Mouse (Mus musculus): Measurements from ENCODE around the gene Atxn10.
"Not testable (repeated sequence)": the region's sequence is repeated elsewhere in the genome, so short reads cannot be mapped to it uniquely, and the experiment has no call there.

The Atxn10 gene

DNA sequence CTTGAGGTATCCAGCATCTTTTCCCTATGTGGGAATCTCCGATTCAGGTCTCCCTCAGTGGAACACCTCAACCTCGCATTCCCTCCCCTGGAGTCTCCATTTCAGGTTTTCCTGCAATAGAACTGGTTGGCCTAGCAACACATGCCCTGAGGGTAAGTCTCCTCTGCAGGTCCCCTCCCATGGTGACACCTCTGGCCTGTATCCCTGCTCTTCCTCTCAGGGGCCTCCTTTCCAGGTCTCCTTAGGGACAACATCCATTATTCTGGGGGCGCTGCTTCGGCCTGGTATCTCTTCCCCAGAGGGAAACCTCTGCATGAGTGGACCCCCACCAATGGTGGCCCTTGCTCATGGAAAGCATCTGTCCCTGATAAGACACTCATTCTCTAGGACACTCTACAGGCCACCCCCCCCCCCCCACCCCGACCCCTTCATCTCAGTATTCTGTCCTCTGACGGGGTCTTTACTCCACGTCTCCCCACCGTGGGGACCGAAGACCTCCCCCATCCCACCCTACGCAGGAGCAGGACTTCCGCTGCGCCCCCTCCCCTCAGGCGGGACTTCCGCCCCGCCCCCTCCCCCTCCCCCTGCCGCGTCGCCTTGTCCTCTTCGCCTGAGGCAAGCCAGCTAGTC is at the start of gene Atxn10:
Gene Atxn10, plus strand, starts transcription at position 575 of the 630 bp plus-strand sequence.
- DNase-seq (ENCODE audit: low spot score in 2 of 2) = no peak

DNA sequence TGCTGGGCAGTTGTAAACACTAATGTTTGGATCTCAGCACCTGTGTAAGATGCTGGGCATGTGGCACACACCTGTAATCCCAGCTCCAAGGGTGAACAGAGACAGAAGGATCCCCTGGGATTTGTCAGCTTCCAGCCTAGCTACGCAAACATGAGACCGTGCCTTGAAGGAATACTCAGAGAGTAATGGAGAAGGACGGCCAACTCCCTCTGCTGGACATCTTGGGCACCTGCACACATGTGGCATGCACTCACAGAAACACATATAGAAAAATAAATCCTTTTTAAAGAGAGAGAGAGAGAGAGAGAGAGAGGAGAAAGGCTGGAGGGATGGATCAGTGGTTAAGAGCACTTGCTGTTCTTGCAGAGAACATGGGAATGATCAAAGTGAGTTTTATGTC is 41.4 kb upstream of the Atxn10 start:
- no peak for DNase-seq (ENCODE audit: low spot score in 2 of 2)

DNA sequence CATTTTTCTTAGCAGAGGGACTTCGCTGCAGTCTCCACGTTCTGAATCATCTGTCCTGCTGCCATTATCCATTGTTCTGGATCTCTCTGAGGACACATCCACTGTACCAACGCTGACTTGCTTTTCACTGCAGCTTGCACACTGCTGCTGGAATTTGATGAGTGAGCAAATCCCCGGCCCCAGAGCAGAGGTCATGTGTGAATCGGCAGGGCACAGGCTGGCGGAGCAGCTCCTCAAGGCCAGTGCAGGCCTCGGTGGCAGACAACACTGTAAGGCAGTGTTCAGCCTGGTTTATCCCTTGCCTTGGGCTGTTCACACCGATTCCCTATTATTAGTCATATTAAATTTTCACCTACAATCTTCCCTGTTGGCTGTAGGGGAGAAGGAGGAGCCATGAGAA is 40.5 kb upstream of the Atxn10 start:
- DNase-seq (ENCODE audit: low spot score in 2 of 2) = no peak

DNA sequence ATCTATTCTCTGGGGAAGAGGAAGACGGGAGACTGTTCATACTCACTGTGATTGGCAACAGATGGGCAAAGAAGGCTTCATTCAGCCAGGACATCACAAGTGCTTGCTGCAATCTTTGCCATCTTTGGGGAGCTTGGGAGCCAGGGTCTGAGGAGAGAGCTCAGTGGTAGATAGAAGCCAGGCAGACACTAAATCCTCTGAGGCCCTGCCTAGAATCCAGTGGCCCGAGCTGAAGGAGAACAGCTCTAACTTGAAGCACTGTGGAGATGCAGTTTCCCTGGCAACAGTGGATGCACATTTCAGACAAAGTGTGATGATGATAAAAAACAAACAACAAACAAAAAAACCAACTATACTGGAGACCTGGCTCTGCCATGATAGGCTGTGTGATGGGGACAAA is 40.1 kb upstream of the Atxn10 start:
- no peak for DNase-seq (ENCODE audit: low spot score in 2 of 2)

DNA sequence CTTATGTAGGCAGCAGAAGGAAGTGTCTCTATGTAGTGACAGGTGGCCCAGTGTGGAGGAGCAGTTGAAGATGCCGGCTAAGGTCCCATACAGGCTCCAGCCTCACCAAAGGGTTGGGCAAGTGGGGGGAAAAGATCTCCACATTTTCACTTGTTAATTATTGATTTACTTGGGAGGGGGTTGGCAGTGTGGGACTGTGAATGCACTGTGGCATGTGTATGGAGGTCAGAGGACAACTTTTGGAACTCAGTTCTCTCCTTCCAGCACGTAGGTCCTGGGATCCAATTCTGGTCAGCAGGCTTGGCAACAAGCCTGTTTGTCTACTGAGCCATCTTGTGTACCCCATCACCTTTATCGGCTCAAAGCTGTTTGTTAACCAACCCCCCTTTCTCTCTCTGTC is 39.5 kb upstream of the Atxn10 start:
- no peak for DNase-seq (ENCODE audit: low spot score in 2 of 2)

DNA sequence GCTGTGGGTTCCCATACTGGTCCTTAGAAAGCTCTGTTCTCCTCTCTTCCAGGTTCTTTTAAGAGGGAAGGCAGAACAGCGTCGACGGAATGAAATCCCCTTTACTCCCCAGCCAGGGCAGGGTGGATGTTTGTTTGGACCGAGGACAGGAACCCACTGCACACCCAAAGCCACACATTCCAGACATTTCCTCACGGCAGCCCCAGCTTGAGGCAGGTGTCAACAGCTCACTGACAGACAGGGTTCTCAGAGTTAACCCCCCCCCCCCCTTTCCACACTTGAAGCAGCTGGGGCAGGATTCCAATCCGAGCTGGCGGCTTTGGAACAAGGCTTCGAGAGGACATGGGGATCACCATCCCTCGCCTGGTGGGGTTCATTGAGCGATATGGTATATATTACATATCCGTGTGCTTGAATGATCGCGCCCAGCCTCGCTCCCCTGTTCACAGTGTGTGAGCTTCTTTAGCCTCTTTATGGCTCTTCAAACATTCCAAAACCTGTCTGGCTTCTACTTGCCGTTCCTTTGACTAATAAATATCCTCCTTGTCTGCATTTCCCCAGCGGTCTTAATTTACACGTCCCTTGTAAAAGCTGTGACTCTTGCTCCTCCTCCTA is 37.8 kb upstream of the Atxn10 start:
- no peak for DNase-seq (ENCODE audit: low spot score in 2 of 2)

DNA sequence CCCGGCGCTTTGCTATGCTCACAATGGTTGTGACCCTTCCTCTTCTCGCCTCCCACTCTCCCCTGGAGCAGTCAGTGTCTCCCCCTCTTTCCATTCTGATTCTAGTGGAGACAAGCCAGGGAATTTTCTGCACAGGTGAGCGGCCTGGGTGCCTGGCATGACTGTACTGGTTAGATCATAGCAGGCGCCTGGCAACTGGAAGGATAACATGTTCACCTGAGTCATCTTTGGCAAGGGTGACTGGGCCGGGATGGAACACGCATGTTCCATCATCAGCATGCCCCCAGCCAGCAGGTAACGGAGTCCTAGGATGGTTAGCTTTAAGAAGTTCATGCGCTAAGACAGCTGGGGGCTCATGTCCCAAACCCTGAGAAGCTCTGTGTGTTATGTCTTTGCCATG is 37.1 kb upstream of the Atxn10 start:
- DNase-seq (ENCODE audit: low spot score in 2 of 2) = no peak

DNA sequence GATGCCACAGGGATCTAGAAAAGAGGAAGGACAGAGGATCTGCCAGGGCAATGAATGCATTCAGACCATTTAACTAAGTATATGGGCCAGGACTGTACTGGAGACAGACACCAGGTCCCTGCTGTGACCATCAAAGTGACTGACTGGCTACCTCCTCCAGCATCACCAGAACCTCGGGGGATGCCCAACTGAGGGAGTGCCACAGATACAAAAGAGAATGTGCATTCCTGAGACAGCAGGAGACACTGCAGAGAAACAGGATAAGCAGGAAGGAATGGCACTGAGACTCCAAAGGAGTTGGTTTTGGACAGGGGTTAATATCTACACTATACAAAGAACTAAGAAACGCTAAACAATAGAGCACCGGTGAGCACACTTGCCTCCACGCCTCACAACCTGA is 32.8 kb upstream of the Atxn10 start:
- no peak for DNase-seq (ENCODE audit: low spot score in 2 of 2)

DNA sequence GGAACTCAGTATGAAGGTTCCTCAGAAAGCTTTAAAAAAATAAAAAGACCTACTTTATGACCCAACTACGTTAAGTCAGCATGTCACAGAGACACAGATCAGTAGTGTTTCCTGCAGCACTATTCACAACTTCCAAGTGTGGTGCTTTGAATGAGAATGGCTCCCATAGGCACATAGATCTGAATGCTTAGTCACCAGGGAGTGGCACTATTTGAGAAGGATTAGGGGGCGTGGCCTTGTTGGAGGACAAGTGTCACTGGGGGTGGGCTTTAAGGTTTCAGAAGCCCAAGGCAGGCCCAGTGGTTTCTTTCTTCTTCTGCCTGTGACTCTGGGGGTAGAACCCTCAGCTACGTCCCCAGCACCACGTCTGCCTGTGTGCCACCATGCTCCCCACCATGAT is 32.1 kb upstream of the Atxn10 start:
- no peak for DNase-seq (ENCODE audit: low spot score in 2 of 2)

DNA sequence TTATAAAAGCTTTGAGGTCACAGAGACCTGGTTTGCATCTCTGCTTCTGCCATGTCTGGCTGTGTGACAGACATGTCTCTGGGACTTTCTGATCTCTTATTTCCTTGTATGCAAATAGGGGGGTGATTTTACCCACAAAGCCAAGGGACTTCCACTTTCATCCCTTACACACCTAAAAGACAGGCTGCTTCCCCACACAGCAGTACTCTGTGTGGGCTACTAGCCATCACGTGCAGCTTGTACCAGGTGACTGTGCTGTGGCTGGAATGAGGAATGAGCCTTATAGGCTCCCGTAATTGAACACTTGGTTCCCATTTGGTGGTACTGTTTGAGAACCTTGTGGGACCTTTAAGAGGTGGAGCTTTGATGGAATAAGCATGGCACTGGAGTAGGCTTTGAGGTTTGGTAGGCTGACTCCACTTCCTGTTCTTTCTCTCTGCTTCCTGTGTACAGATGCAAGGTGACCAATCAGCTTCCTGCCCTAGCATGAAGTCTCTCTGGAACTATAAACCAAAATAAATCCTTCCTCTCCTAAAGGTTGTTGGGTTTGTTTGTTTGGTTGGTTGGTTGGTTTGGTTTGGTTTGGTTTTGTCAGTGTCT is 28.9 kb upstream of the Atxn10 start:
- DNase-seq (ENCODE audit: low spot score in 2 of 2) = no peak

DNA sequence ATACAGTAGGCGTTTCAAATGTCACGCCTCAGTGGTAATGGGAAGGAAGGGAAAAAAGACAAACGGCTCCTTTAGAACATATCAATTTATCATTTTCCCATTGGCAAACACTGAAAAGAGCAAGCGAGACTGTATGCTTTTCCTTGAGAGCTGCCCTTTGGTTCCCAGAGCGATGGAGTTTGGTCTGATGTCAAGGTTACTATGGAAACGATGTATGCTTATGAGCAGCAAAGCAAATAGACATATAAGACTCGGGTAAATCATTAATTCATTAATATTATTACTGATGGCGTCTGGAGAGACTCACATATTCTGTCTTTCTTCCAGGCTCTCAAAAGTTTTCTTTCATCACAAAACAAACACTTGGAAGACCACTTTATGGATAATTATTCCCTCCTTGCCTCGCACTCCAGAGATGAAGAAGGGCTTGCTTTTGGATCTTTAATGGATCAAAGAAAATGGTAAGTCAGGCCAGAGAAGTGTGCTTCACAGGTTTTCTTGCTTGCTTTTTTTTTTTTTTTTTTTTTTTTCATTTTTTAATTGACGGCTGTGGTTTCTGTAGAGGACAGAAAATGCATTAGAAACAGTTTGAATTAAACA is 24.9 kb upstream of the Atxn10 start:
- DNase-seq (ENCODE audit: low spot score in 2 of 2) = no peak

DNA sequence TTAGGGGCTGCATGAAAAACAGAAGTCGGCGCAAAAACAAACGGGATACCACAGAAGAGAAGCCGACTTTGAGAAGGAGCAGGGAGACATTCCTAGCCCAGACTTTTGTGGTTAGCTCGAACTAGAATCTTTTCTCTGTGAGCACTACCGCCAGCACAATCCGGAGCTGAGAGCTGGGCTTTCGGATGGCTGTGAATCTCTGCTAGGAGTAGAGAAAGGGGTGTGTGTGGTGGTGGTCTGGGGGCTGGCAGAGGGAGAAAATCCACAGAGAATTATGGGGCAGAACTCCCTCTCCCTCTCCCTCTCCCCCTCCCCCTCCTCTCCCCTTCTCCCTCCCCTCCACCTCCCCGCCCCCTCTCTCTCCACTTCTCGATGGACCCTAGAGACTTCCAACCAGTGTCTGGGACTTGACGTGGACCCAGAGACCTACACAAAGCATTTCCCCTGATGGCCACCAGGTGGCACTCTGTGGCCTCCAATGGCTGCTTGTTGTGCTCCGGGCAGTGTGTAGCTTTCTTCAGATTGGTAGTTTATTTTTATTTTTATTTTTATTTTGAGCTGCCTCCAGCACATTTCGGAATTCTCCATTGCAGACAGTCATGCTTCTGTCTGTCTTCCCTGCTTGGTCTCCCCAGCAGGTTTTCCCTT is 20.5 kb upstream of the Atxn10 start:
- DNase-seq (ENCODE audit: low spot score in 2 of 2) = peak; percentile 52 to 82

DNA sequence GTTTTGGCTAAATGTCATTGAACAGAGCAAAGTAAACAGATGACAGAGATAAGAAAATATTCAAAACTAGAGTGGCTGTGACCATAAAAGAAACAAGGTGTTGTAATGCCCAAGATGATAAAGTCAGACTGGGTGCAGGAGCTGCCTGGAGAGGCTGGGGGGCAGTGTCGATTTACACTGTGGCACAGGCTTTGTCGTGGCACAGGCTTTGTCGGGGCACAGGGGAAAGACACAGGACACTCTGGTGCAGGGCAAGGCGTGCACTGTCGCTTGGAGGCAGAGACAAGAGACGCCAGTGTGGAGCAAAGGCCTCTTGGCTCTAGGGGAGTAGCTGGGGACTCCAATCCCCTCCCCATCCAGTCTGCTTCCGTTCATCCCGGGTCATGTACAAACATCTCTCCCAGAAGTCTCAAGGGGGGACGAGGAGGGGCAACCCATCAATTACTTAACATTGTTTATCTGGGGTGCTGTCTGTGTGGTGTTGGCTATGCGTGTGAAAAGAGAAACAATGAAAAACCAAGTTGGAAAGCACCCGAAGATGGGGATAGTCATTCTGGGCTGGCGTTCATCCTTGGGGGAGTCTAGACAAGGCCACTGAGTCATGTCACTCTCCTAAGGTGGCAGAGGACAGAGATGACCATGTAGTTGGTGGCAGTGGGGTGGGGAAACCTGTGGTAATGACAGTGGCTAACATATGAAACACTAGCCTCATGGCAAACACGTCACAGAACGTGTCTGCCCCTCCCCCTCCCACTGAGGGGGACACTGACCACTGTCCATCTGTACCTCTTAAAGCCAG is 19.5 kb upstream of the Atxn10 start:
- no peak for DNase-seq (ENCODE audit: low spot score in 2 of 2)

DNA sequence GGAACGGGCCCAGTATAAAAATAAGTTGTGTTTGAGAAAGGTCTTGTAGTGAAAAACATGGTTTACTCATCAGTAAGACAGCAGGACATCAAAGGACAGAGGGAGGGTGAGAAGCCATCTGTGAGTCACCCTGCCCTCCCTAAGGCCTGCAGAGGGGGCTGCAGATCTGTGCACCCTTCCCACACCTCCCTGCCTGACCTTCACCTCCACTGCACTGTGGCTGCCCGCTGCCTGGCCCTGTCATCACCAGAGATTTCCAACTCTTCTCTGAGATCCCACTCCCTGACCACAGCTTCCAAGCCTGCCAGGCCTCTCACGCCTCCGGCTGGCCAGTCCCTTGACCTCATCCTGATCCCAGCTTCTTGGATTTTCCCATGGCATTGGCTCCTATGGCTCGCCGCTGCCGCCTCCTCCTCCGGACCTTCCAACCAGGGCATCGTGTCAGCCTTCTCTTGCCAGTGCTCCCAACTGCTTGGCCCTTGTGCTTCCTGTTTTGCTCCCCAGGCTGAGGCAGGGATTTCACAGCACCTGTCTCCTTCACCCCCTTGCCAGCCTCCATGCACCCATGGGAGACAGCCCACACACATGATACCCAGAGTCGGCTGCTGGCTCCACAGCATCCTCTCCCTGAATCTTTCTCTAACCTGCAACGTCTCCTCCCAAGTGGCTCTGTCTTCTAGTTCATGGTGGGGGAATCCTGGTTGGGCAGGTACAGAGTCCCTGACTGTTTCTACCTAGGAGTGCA is 15.9 kb upstream of the Atxn10 start:
- no peak for DNase-seq (ENCODE audit: low spot score in 2 of 2)

DNA sequence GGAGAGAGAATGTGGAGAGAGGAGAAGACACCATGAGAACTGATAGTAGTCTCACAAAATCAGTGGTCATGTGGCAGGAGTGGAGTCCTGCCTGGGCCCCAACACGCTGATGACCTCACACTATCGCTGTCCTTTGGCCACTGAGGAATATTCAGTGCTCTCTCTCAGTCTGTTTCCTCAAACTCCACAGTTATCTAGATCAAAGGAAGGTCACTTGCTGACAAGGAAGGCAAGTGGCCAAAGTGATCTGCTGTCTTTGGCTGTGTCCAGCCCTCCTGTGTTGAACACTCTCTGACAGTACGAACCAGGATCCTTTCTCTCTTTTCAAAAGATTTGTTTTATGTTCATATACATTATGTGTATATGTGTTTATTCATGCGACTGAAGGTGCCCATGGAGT is 12.8 kb upstream of the Atxn10 start:
- DNase-seq (ENCODE audit: low spot score in 2 of 2) = no peak

DNA sequence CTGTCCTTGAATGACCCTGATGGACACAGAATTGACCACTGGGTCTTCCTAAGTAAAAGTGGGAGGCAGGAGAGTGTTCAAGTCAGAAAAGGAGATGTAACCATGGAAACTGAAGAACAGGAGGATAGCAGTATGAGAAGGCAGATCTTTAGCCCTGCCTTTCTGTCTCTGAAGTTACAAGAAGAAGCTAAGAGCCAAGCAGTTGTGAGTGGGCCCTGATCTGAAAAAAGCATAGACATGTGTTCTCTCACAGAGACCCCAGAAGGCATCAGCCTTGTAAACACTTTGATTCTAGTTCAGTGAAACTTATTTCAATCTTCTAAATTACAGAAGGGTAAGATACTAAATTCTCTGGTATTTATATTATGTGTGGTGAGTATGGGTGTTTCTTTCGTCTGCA is 11.6 kb upstream of the Atxn10 start:
- no peak for DNase-seq (ENCODE audit: low spot score in 2 of 2)

DNA sequence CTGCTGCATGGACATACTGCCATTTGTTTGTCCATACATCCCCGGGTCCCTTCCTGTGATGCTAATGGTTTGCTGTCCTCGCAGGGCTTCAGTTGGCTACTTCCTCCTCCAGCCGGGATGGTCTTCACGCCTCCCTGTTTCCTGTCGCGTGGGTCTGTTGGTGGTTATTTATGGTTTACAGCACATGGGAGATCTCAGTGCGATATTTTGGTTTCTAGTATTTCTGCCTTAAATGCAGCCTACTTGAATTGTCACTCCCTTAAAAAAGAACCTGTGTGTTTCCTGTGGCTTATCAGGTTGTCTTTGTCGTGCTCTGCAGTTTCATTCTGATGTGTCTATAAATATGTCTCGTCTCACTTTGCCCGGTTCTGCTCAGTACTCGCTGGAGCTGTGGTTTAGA is 8.2 kb upstream of the Atxn10 start:
- DNase-seq (ENCODE audit: low spot score in 2 of 2) = peak; percentile 42 to 47

DNA sequence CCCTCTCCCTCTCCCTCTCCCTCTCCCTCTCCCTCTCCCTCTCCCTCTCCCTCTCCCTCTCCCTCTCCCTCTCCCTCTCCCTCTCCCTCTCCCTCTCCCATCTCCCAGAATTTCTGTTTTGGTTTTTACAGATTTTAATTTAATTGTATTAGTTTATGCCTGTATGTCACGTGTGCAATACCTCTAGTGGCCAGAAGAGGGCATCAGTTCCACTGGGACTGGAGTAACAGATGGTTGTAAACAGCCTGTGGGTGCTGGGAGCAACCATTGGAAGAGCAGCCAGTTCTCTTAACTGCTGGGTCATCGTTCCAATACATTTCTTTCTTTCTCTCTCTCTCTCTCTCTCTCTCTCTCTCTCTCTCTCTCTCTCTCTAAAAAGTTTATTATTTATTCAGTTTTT is 7.6 kb upstream of the Atxn10 start:
- not testable (repeated sequence) for DNase-seq (ENCODE audit: low spot score in 2 of 2)

DNA sequence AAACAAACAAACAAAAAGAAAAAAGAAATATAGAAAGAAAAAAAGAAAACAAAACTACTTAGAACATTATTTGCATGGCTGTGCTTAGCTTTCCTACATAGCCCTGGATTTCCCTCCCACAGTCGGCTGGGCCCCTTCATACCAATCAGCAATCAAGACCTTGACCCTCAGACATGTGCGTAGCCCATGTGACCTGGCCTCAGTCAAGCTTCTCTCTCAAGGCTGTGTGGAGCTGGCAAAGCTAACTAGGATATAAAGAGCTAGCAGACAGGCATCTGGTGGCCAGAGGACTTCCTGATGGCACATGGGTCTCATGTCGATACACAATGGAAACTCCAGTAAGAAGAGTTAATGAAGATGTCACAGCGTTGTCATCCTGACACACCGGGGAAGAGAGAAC is 6.9 kb upstream of the Atxn10 start:
- DNase-seq (ENCODE audit: low spot score in 2 of 2) = no peak

DNA sequence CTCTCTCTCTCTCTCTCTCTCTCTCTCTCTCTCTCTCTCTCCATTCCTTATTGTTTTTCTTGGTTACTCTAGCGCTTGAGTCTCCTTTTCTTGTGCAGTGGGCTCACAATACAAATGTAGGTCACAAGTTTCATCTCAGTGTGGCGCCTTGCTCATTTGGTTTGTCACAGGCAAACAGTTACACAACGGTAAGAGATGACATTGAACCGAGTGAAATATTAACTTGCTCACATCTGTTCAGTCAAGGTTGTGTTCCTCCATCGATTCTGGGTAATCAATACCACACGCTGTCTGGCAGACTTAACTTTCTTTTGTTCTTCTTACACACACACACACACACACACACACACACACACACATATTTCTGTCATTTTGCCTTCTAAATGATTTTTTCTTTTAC is 6.0 kb upstream of the Atxn10 start:
- no peak for DNase-seq (ENCODE audit: low spot score in 2 of 2)

DNA sequence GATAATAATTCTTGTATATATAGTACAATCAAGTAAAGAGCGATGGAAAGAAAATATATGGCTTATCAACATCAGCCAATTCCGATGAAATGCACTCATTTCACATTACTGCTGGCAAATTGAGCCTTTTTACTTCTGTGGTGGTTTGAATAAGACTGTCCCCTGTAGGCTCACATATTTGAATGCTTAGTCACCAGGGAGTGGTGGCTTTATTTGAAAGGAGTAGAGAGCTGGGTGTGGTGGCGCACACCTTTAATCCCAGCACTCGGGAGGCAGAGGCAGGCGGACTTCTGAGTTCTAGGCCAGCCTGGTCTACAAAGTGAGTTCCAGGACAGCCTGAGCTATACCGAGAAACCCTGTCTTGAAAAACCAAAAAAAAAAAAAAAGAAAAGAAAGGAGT is 2.5 kb upstream of the Atxn10 start:
- DNase-seq (ENCODE audit: low spot score in 2 of 2) = not testable (repeated sequence)
